Mouse (Mus musculus): ENCODE data around the gene Atp1b3.

The Atp1b3 gene

DNA sequence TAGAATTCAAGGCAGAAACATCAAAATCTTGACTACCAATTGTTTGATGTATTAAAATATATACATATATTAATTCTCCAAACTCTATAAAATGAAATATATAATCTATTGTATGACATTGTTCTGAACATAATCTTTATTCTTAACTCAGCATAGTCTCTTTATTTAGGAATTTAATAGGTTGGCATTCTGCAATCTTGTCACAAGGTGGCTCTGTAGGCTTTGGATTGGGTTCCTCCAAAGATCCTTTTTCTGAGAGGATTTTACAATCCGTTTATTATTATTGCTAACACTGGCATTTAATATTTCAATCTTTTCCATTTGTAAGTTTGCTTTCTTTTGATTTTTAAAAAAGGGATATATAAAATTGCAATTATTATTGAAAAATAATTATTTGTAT lies 79.3 kb downstream of the Atp1b3 start:
- DNase-seq (ENCODE audit: extremely low read depth, insufficient read length, low spot score): no peak
